Mouse (Mus musculus): ENCODE measurements around the gene Atxn7l3. TPM values are rescaled to one million over a fixed set of nuclear protein-coding genes. Genes with fewer than 3 reads are reported as not detected.

Gene Atxn7l3
- total RNA-seq, 2 experiments from 2014 or later = 36.8 to 39.4 TPM

- no peak for DNase-seq
These were observed 33.2 kb downstream of the Atxn7l3 start for GRCm38 (mm10) chr11:102263211-102263610.

- DNase-seq = no peak
These were observed 37.9 kb downstream of the Atxn7l3 start for GRCm38 (mm10) chr11:102258521-102258920.

GRCm38 (mm10) chr11:102258095-102258494 is 38.3 kb downstream of the Atxn7l3 start:
- DNase-seq = no peak

- peak; percentile 50 for DNase-seq
These were observed 38.9 kb downstream of the Atxn7l3 start for GRCm38 (mm10) chr11:102257514-102257913.

- DNase-seq = no peak
These were observed 46.9 kb downstream of the Atxn7l3 start for GRCm38 (mm10) chr11:102249351-102250090.

- DNase-seq = peak; percentile 97
These were observed 47.7 kb downstream of the Atxn7l3 start, which contains the start of gene BC030867 for GRCm38 (mm10) chr11:102248630-102249230. TSS of gene BC030867 (plus strand) at chr11:102248882.

- no peak for DNase-seq
These were observed 49.6 kb downstream of the Atxn7l3 start for GRCm38 (mm10) chr11:102246871-102247270.

- DNase-seq = no peak
These were observed 50.2 kb downstream of the Atxn7l3 start for GRCm38 (mm10) chr11:102246273-102246635.

GRCm38 (mm10) chr11:102245581-102246272 is 50.7 kb downstream of the Atxn7l3 start:
- DNase-seq = no peak

- DNase-seq = peak; percentile 73
These were observed 51.4 kb downstream of the Atxn7l3 start for GRCm38 (mm10) chr11:102244926-102245449.

GRCm38 (mm10) chr11:102241874-102242273 is 54.6 kb downstream of the Atxn7l3 start:
- no peak for DNase-seq

- DNase-seq = no peak
These were observed 55.2 kb downstream of the Atxn7l3 start for GRCm38 (mm10) chr11:102241246-102241645.

GRCm38 (mm10) chr11:102240636-102241035 is 55.8 kb downstream of the Atxn7l3 start:
- DNase-seq = no peak

Other genes starting within 250 kb of the Atxn7l3 start
- 1 to 10 TPM; 6.1 to 7.3 TPM for gene Mpp2, start 208.1 kb downstream of the Atxn7l3 start, total RNA-seq (2021)
- gene Ppy, start 195.3 kb downstream of the Atxn7l3 start, total RNA-seq (2021) = not detected
- gene Pyy, start 188.8 kb downstream of the Atxn7l3 start, total RNA-seq (2021) = not detected
- not detected for gene Nags, start 151.1 kb downstream of the Atxn7l3 start, total RNA-seq (2021)
- 10 to 100 TPM; 15.0 to 15.4 TPM for gene Tmem101, start 140.2 kb downstream of the Atxn7l3 start, total RNA-seq (2021)
- 10 to 100 TPM; 71.3 to 75.3 TPM for gene Lsm12, start 111.3 kb downstream of the Atxn7l3 start, total RNA-seq (2021)
- gene G6pc3, start 107.0 kb downstream of the Atxn7l3 start, total RNA-seq (2021) = 10 to 100 TPM; 29.9 to 32.6 TPM
- 10 to 100 TPM; 90.7 to 91.4 TPM for gene Hdac5, start 66.5 kb downstream of the Atxn7l3 start, total RNA-seq (2021)
- gene BC030867, start 47.7 kb downstream of the Atxn7l3 start, total RNA-seq (2021) = 1 to 10 TPM; 5.3 TPM
- under 1 TPM; 0.33 to 0.41 TPM for gene Asb16, start 27.9 kb downstream of the Atxn7l3 start, total RNA-seq (2021)
- 10 to 100 TPM; 26.6 to 27.7 TPM for gene Tmub2, start 11.7 kb downstream of the Atxn7l3 start, total RNA-seq (2021)
- 10 to 100 TPM; 81.9 to 89.3 TPM for gene Ubtf, start 23.1 kb upstream of the Atxn7l3 start, total RNA-seq (2021)
- gene Slc4a1, start 69.6 kb upstream of the Atxn7l3 start, total RNA-seq (2021) = 10 to 100 TPM in 1 of 2 experiments, 1 to 10 TPM in 1; 7.2 to 22.1 TPM
- 1 to 10 TPM in 1 of 2 experiments, under 1 TPM in 1; 0.50 to 1.9 TPM for gene Rundc3a, start 96.8 kb upstream of the Atxn7l3 start, total RNA-seq (2021)
- 100 to 1,000 TPM; 161 to 165 TPM for gene Slc25a39, start 111.3 kb upstream of the Atxn7l3 start, total RNA-seq (2021)
- gene Grn, start 133.7 kb upstream of the Atxn7l3 start, total RNA-seq (2021) = 100 to 1,000 TPM; 141 to 144 TPM
- 10 to 100 TPM; 30.2 to 30.5 TPM for gene Fam171a2, start 151.1 kb upstream of the Atxn7l3 start, total RNA-seq (2021)
- gene Itga2b, start 173.5 kb upstream of the Atxn7l3 start, total RNA-seq (2021) = 1 to 10 TPM; 4.2 to 5.4 TPM